Mouse (Mus musculus) frontal cortex, postnatal 36 days (tissue): Measurements from ENCODE around the gene Syn3.
"Not testable (repeated sequence)": the region's sequence is repeated elsewhere in the genome, so short reads cannot be mapped to it uniquely, and the experiment has no call there.

Experiments
- DNase-seq, 2 experiments: peaks; one replicate each; pipeline ENCODE4 v3.0.0; 2022; ENCODE audit warnings: low spot score in 2 of 2

Syn3 gene

GRCm38 (mm10) chr10:86151357-86151756 lies 347.3 kb downstream of the Syn3 start:
- no peak for DNase-seq

- DNase-seq, result no peak
Measured at GRCm38 (mm10) chr10:86150076-86150475, 348.6 kb downstream of the Syn3 start.

- DNase-seq, result no peak
Measured at GRCm38 (mm10) chr10:86149029-86149818, 349.5 kb downstream of the Syn3 start.

- DNase-seq, result no peak
Measured at GRCm38 (mm10) chr10:86139061-86139681, 359.5 kb downstream of the Syn3 start.

- DNase-seq, result no peak
Measured at GRCm38 (mm10) chr10:86137589-86138173, 361.0 kb downstream of the Syn3 start.

GRCm38 (mm10) chr10:86137106-86137505 lies 361.6 kb downstream of the Syn3 start:
- no peak for DNase-seq

- no peak for DNase-seq
Measured at GRCm38 (mm10) chr10:86136249-86136648, 362.4 kb downstream of the Syn3 start.

GRCm38 (mm10) chr10:86134848-86135247 lies 363.8 kb downstream of the Syn3 start:
- no peak for DNase-seq

- no peak for DNase-seq
Measured at GRCm38 (mm10) chr10:86134336-86134735, 364.4 kb downstream of the Syn3 start.

- DNase-seq, result no peak
Measured at GRCm38 (mm10) chr10:86132420-86132956, 366.2 kb downstream of the Syn3 start.

- no peak for DNase-seq
Measured at GRCm38 (mm10) chr10:86129046-86129445, 369.6 kb downstream of the Syn3 start.

GRCm38 (mm10) chr10:86126478-86126877 lies 372.2 kb downstream of the Syn3 start:
- peak in 1 of 2 experiments; percentile 11 for DNase-seq

GRCm38 (mm10) chr10:86125421-86125820 lies 373.3 kb downstream of the Syn3 start:
- DNase-seq, result no peak

- DNase-seq, result no peak
Measured at GRCm38 (mm10) chr10:86124115-86124514, 374.6 kb downstream of the Syn3 start.

- no peak for DNase-seq
Measured at GRCm38 (mm10) chr10:86123224-86123623, 375.5 kb downstream of the Syn3 start.

GRCm38 (mm10) chr10:86122456-86122855 lies 376.2 kb downstream of the Syn3 start:
- not testable (repeated sequence) for DNase-seq

GRCm38 (mm10) chr10:86116268-86116667 lies 382.4 kb downstream of the Syn3 start:
- no peak for DNase-seq

GRCm38 (mm10) chr10:86114431-86114848 lies 384.3 kb downstream of the Syn3 start:
- DNase-seq, result no peak

GRCm38 (mm10) chr10:86108797-86109196 lies 389.9 kb downstream of the Syn3 start:
- no peak for DNase-seq

- no peak for DNase-seq
Measured at GRCm38 (mm10) chr10:86107681-86108080, 391.0 kb downstream of the Syn3 start.

- DNase-seq, result no peak
Measured at GRCm38 (mm10) chr10:86103976-86104375, 394.7 kb downstream of the Syn3 start.

GRCm38 (mm10) chr10:86100281-86100851 lies 398.3 kb downstream of the Syn3 start:
- DNase-seq, result no peak
